Mouse (Mus musculus): ENCODE results near the gene Cutal. TPM values are rescaled to one million over a fixed set of nuclear protein-coding genes. Genes with fewer than 3 reads are reported as not detected.

The Cutal gene
- total and polyA plus RNA-seq, 3 experiments: not detected

DNA sequence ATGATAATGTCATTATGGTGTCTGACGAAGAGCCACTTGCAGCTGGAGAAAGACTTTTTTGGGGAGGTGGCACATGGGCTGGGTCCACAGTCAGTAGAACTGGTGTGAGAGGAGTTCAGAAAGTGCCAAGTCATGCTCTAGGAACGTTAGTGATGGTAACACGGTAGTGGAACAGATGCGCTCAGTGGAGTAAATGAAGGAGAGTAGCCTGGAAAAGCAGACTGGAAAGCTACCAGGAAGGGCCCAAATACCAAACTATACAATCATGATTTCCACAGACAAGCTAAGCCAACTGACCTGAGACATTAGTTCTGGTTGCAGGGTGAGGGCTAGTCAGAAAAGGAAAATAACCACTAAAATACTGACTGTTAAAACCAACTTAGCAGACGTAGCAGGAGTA is 4.5 kb upstream of the Cutal start:
- Histone ChIP-seq H3K9me3 (replicated peaks; ENCODE audit: low read length) (no peaks in the 10 kb centered on the region), H3K4me1 (ENCODE audit: control insufficient read depth in 1 of 2, insufficient read depth in 2 of 2) (peaks cover 4 to 34% of the 10 kb centered on the region in 2 experiments), H3K36me3 (replicated peaks in 1 of 2; ENCODE audit: control insufficient read depth in 1 of 2, insufficient read depth in 1 of 2, low read length in 1 of 2) (peaks cover 24 to 40% of the 10 kb centered on the region in 2 experiments), H3K4me2 (ENCODE audit: insufficient read depth, low read depth, poor library complexity, severe bottlenecking) (peak overlapping the region; percentile 94), H3K79me2 (replicated peaks; ENCODE audit: control insufficient read depth, extremely low read depth, insufficient read depth, poor library complexity, severe bottlenecking) (peaks cover 38% of the 10 kb centered on the region), H3K27me3 (replicated peaks) (no peaks in the 10 kb centered on the region), H3K27ac (ENCODE audit: insufficient read depth, low read depth) (peak overlapping the region; percentile 11; the same call in 1 of the 2 replicates), H3K4me3 (replicated peaks in 1 of 3; ENCODE audit: low read depth in 2 of 3, low read length in 2 of 3, poor library complexity in 1 of 3) (peak overlapping the region; percentile 60 to 99 (median 93)), H3K9ac (ENCODE audit: insufficient read depth, low read depth) (peak overlapping the region; percentile 95)
- DNase-seq (ENCODE audit: extremely low read depth): peak; percentile 46
- dilution Hi-C loops (cut with MboI; ENCODE audit: extremely low pct_ligation_motif_present, extremely low pct_unique_long_range_greater_than_20kb, low sequenced_read_pairs): no loop called here
- in situ Hi-C loops (cut with MboI; ENCODE audit: low pct_ligation_motif_present, low pct_unique_long_range_greater_than_20kb, low sequenced_read_pairs): no loop called here
- TF ChIP-seq MAZ (IDR thresholded peaks at IDR 0.05; ENCODE audit: low read depth, low read length): no peak
- TF ChIP-seq BHLHE40 (IDR thresholded peaks at IDR 0.05; ENCODE audit: low read depth, low read length): no peak
- TF ChIP-seq ZNF384 (IDR thresholded peaks at IDR 0.05; ENCODE audit: low read depth, low read length): no peak
- TF ChIP-seq GABPA (IDR thresholded peaks at IDR 0.05; ENCODE audit: insufficient replicate concordance, low read depth, low read length): no peak
- TF ChIP-seq NELFE (IDR thresholded peaks at IDR 0.05; ENCODE audit: low read depth, low read length): no peak
- TF ChIP-seq NRF1 (IDR thresholded peaks at IDR 0.05; ENCODE audit: low read depth, low read length): no peak
- TF ChIP-seq MYC (IDR thresholded peaks at IDR 0.05; ENCODE audit: low read depth, low read length): no peak
- no peak for TF ChIP-seq HCFC1 (IDR thresholded peaks at IDR 0.05; ENCODE audit: low read depth, low read length)
- TF ChIP-seq SIN3A (IDR thresholded peaks at IDR 0.05; ENCODE audit: low read length): no peak; the same call in 1 of the 2 replicates
- peak; percentile 62; the same call in 1 of the 2 replicates for TF ChIP-seq MAFK (IDR thresholded peaks at IDR 0.05; ENCODE audit: insufficient replicate concordance, low read length)
- TF ChIP-seq ELF1 (IDR thresholded peaks at IDR 0.05; ENCODE audit: low read depth, low read length): no peak
- TF ChIP-seq TCF12 (IDR thresholded peaks at IDR 0.05; ENCODE audit: low read depth, low read length): no peak
- TF ChIP-seq CHD1 (IDR thresholded peaks at IDR 0.05; ENCODE audit: low read depth, low read length): 0 out of 2 replicates have a peak, but pooled peaks have one; percentile 9
- peak; percentile 25; the same call in 1 of the 2 replicates for TF ChIP-seq MXI1 (IDR thresholded peaks at IDR 0.05; ENCODE audit: low read depth, low read length)
- no peak for TF ChIP-seq ETS1 (conservative IDR thresholded peaks at IDR 0.05; ENCODE audit: low read depth, low read length)
- TF ChIP-seq POLR2A (IDR thresholded peaks at IDR 0.05; ENCODE audit: low read depth, low read length): no peak
- TF ChIP-seq ZKSCAN1 (IDR thresholded peaks at IDR 0.05; ENCODE audit: borderline replicate concordance, low read depth, low read length): no peak

DNA sequence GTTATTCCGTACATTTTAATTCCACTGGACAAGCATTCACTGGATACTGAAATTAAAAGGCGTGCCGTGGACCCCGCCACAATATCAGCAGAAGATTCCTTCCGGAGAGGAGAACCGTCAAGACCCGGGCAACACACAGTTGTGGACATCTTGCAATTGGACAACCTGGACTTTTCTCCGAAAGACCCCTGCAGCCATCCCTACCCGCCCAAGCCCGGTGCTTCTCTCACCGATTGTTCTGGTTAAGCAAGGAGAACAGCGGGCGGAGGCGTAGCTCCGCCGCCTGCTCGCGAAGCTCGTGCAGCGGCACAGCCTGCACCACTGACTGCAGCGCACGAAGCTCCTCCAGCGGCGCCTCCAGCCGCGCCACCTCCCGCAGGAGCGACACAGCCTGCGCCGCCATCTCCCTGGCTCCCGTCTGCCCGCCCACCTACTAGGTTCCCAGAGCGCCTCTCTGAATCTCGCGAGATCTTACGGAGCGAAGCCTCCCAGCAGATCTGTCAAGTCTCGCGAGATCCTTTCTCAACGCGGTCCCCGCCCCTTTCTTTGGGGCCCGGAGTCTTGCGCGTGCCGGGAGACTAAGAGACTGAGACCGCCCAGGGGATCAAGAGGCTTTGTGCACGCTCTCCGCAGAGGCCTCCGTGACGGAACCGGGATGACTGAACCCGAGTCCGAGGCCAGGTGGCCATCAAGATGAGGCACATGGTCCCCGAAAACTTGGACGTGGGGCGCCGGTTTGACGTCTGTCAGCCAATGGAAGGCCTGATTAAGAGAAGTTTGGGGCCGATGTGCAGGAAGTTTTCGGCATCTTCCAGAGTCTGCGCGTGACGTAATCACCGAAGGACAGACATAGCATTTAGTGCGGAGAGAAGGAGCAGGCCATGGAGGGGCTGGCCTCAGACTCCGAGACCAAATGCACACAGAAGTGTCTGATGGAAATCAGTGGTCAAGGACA is 3.4 kb upstream of the Cutal start:
- Histone ChIP-seq H3K27ac (ENCODE audit: insufficient read depth, low read depth) (peak overlapping the region; percentile 74), H3K4me1 (ENCODE audit: control insufficient read depth in 1 of 2, insufficient read depth in 2 of 2) (peaks cover 4 to 34% of the 10 kb centered on the region in 2 experiments)
- in situ Hi-C loops (cut with MboI; ENCODE audit: low pct_ligation_motif_present, low pct_unique_long_range_greater_than_20kb, low sequenced_read_pairs): no loop called here
- TF ChIP-seq MAX (IDR thresholded peaks at IDR 0.05; ENCODE audit: low read length) (peak; percentile 93), JUND (conservative IDR thresholded peaks at IDR 0.05; ENCODE audit: low read depth, low read length) (peak; percentile 57; the same call in 1 of the 2 replicates), ETS1 (conservative IDR thresholded peaks at IDR 0.05; ENCODE audit: low read depth, low read length) (peak; percentile 35; the same call in 1 of the 2 replicates), NELFE (IDR thresholded peaks at IDR 0.05; ENCODE audit: low read depth, low read length) (peak; percentile 98), PAX5 (IDR thresholded peaks at IDR 0.05; ENCODE audit: low read length) (no peak), POLR2A (IDR thresholded peaks at IDR 0.05; ENCODE audit: low read depth, low read length) (peak; percentile 98), MAZ (IDR thresholded peaks at IDR 0.05; ENCODE audit: low read depth, low read length) (peak; percentile 66; the same call in 1 of the 2 replicates), GABPA (IDR thresholded peaks at IDR 0.05; ENCODE audit: insufficient replicate concordance, low read depth, low read length) (no peak), USF1 (IDR thresholded peaks at IDR 0.05; ENCODE audit: low read depth, low read length) (no peak), TBP (conservative IDR thresholded peaks at IDR 0.05; ENCODE audit: low read depth, low read length) (peak; percentile 76), MXI1 (IDR thresholded peaks at IDR 0.05; ENCODE audit: low read depth, low read length) (peak; percentile 97), TCF12 (IDR thresholded peaks at IDR 0.05; ENCODE audit: low read depth, low read length) (peak; percentile 90), ZC3H11A (IDR thresholded peaks at IDR 0.05; ENCODE audit: low read depth, low read length) (no peak), SIN3A (IDR thresholded peaks at IDR 0.05; ENCODE audit: low read length) (peak; percentile 87), ELF1 (IDR thresholded peaks at IDR 0.05; ENCODE audit: low read depth, low read length) (peak; percentile 77; the same call in 1 of the 2 replicates), CHD1 (IDR thresholded peaks at IDR 0.05; ENCODE audit: low read depth, low read length) (no peak), HCFC1 (IDR thresholded peaks at IDR 0.05; ENCODE audit: low read depth, low read length) (peak; percentile 77), CHD2 (IDR thresholded peaks at IDR 0.05; ENCODE audit: low read length) (peak; percentile 100), E2F4 (IDR thresholded peaks at IDR 0.05; ENCODE audit: insufficient replicate concordance, low read depth, low read length) (no peak), MYC (IDR thresholded peaks at IDR 0.05; ENCODE audit: low read depth, low read length) (peak; percentile 93; the same call in 1 of the 2 replicates), RCOR1 (conservative IDR thresholded peaks at IDR 0.05; ENCODE audit: low read depth, low read length) (0 out of 2 replicates have a peak, but pooled peaks have one; percentile 53), NRF1 (IDR thresholded peaks at IDR 0.05; ENCODE audit: low read depth, low read length) (peak; percentile 83)

More for the DNA sequence above, 3.4 kb upstream of the Cutal start:
- peak; percentile 99 for DNase-seq (ENCODE audit: extremely low read depth)
- dilution Hi-C loops (cut with MboI; ENCODE audit: extremely low pct_ligation_motif_present, extremely low pct_unique_long_range_greater_than_20kb, low sequenced_read_pairs): no loop called here
- H3K4me2 ChIP-seq (ENCODE audit: insufficient read depth, low read depth, poor library complexity, severe bottlenecking): peak overlapping the region; percentile 66; the same call in 1 of the 2 replicates
- H3K27me3 ChIP-seq (replicated peaks): no peaks in the 10 kb centered on the region
- peaks cover 38% of the 10 kb centered on the region for H3K79me2 ChIP-seq (replicated peaks; ENCODE audit: control insufficient read depth, extremely low read depth, insufficient read depth, poor library complexity, severe bottlenecking)
- no peaks in the 10 kb centered on the region for H3K9me3 ChIP-seq (replicated peaks; ENCODE audit: low read length)
- H3K9ac ChIP-seq (ENCODE audit: insufficient read depth, low read depth): peak overlapping the region; percentile 95
- peak overlapping the region; percentile 81 to 99 (median 93) for H3K4me3 ChIP-seq (replicated peaks in 1 of 3; ENCODE audit: low read depth in 2 of 3, low read length in 2 of 3, poor library complexity in 1 of 3)
- peaks cover 14 to 29% of the 10 kb centered on the region in 2 experiments for H3K36me3 ChIP-seq (replicated peaks in 1 of 2; ENCODE audit: control insufficient read depth in 1 of 2, insufficient read depth in 1 of 2, low read length in 1 of 2)
